Mouse (Mus musculus): ENCODE results near the gene Mif4gd.

Gene Mif4gd

DNA sequence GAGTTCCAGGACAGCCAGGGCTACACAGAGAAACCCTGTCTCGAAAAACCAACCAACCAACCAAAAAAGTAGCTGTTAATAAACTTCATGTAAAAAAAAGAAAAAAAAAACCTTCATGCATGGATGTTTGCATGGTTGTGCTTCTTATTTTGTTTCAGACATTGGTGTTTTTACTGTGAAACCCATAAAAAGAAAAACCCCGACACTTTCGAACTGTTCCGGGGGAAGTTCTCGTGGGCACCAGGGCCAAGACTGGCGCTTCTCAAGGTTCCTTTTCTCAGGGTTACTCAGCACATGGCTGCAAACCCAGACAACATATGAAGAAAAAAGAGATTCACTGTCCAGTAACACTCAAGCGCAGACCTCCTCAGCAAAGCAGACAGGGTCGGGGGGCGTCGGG is 20.1 kb upstream of the Mif4gd start:
- DNase-seq (ENCODE audit: low read depth, low spot score), result no peak

GRCm38 (mm10) chr11:115632247-115632646 is 19.5 kb upstream of the Mif4gd start:
- DNase-seq (ENCODE audit: low read depth, low spot score), result no peak

DNA sequence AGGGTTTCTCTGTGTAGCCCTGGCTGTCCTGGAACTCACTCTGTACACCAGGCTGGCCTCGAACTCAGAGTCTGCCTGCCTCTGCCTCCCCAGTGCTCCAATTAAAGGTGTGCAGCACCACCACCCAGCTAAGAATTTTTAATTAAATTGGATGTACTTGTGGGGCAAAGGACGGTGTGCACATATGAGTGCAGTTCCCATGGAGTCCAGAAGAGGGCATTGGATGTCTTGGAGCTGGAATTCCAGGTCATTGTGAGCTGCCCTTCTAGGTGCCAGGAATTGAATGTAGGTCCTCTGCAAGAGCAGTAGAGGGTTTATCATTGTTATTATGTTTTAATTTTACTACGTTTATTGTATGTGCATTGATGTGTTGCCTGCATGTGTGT is 18.7 kb upstream of the Mif4gd start:
- peak; percentile 32 for DNase-seq (ENCODE audit: low read depth, low spot score)

DNA sequence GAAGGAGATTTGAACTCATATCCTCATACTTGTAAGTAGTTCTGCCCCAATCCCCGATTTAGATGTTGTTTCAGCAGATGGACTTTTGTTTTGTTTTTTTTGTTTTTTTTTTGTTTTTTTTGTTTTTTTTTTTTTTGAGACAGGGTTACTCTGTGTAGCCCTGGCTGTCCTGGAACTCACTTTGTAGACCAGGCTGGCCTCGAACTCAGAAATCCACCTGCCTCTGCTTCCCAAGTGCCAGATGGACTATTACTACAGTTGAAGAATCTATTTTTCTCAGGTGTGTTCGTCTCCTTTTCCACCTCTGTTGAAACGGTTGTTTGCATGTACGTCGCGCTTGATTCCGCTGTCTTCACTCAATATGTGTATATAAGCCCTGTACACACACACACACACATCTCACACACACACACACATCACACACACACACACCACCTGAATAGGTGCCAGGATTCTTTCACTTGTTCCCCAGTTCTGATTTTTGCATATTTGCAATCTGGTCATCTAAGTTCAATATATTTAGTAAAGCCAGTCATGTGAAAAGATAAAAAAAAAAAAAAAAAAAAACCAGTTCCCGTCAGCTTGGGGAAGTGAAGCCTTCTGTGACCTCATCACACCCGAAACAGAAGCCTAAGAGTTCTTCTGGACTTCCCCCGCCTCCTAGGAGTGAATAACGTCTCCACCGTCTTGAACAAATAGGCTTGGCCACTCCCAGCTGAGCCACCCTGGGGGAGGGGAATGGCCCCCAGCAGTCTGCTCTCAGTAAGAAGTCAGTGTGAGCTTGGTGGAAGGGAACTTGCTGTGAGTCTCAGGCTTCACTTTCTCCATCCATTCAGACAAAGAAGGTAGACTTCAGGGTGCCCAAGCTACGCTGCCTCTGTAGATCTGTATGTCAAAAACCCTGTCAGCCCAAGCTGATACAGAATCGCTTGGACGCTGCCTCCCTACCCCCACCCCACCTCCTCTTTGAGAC is 18.0 kb upstream of the Mif4gd start:
- DNase-seq (ENCODE audit: low read depth, low spot score), result no peak

DNA sequence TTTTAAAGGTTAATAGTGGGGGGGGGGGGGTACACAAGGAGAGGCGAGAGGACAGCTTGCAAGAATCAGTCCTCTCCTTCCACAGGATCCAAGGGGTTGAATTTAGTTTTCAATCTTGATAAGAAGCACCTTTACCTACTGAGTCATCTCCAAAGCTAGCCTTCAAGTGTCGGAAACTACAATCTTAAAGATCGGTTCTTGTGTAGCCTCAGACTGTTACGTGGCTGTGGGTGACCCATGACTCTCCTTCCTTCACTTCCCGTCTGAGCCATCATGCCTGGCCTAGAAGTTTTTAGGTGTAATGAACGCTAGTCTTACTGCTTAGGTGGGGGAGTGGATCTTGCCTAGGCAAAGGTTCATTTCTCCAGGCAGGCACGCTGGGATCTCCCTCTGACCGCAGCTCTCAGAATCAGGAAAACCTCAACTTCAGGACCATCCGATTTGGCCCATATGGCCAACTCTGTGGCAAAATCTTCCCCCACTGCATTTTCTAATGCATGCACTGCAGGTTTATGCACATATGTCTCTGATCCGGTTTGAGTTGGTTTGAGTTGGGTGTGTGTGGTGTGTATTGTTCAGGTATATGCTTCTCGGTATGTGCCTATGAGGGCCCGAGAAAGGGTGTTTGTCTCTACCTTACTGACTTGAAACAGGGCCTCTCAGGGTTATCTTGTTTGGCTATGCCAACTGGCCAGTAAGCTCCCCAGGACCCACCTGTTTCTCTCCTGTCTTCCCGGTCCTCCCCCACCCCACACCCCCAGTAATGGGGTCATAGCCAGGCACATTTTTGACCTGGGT is 17.2 kb upstream of the Mif4gd start:
- no peak for DNase-seq (ENCODE audit: low read depth, low spot score)

DNA sequence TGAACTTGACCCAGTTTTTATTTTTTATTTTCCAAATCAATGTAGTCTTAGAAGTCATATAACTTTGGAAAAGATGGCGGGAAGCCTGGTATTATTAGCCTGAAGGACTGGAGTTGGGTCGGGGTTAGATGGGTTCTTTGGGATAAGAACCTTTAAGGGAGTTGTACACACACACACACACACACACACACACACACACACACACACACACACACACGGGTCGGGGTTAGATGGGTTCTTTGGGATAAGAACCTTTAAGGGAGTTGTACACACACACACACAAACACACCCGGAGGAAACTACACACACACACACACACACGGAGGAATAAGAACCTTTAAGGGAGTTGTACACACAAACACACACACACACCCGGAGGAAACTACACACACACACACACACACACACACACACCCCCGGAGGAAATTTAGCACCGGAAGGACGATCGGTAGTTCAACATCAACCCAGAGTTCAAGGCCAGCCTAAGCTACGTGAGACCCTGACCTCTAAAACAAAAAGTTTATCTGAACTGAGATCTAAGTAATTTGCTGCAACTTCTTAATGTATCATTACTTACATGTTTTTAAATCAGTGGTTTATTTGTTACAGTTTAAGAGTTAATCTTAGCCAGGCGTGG is 15.8 kb upstream of the Mif4gd start:
- DNase-seq (ENCODE audit: low read depth, low spot score), result no peak

DNA sequence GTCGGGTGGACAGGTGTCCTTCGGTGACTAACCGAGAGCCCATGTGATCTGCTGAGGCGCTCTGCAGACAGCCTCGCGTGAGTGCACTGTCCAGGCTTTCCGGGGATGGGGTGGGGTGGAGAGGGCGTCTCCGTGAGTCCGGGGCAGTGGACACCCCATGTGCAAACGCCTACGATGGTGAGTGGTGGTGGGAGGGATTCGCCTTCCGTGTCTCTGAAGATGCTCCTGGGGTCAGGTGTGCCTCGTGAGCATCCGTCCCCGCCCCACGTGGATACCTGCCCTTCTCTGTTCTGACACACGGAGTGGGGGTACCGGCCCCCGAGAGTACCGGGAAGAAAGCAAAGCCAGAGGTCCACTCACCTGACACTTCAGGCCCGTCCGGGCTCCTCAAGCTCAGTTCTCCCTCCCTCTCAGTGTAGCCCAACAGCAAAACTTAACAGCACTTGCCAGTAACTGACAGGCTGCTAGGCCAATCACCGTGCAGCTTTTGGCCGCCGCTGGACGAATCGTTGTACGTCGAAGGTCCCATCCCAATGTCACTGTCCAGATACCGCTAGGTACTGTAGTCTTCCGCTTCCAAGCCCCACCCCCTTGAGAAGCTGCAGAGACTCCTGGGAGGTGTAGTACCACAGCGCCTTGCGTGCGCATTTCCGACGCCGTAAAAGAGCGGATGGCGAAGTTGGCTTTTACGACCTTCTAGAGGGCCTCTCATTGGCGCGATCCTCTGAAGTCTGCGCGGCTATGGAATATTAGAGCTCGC is 15.1 kb upstream of the Mif4gd start, which contains the start of gene Slc25a19:
Gene Slc25a19 (minus strand): TSS at position 591 of the 760 bp plus-strand sequence.
- DNase-seq (ENCODE audit: low read depth, low spot score), result peak; percentile 99

- DNase-seq (ENCODE audit: low read depth, low spot score), result no peak
Observed at GRCm38 (mm10) chr11:115626824-115627616, 14.3 kb upstream of the Mif4gd start.

GRCm38 (mm10) chr11:115625877-115626276 is 13.1 kb upstream of the Mif4gd start:
- DNase-seq (ENCODE audit: low read depth, low spot score), result no peak

- no peak for DNase-seq (ENCODE audit: low read depth, low spot score)
Observed at GRCm38 (mm10) chr11:115623487-115624070, 10.8 kb upstream of the Mif4gd start.

GRCm38 (mm10) chr11:115619949-115620348 is 7.2 kb upstream of the Mif4gd start:
- no peak for DNase-seq (ENCODE audit: low read depth, low spot score)

- DNase-seq (ENCODE audit: low read depth, low spot score), result no peak
Observed at GRCm38 (mm10) chr11:115618732-115619516, 6.2 kb upstream of the Mif4gd start.

DNA sequence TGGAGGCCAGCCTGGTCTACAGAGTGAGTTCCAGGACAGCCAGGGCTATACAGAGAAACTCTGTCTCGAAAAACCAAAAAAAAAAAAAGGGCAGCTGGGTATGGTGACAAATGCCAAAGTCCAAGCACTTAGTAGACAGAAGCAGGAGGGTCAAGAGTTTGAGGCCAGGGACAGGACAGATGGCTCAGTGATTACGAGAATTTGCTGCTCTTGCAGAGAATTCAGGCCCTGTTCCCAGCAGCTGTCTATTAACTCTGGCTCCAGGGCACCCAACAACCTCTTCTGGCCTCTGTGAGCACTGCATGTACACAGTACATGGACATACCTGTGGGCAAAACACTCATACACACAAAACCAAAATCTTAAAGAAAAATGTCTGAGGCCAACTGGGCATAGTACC is 5.2 kb upstream of the Mif4gd start:
- no peak for DNase-seq (ENCODE audit: low read depth, low spot score)

DNA sequence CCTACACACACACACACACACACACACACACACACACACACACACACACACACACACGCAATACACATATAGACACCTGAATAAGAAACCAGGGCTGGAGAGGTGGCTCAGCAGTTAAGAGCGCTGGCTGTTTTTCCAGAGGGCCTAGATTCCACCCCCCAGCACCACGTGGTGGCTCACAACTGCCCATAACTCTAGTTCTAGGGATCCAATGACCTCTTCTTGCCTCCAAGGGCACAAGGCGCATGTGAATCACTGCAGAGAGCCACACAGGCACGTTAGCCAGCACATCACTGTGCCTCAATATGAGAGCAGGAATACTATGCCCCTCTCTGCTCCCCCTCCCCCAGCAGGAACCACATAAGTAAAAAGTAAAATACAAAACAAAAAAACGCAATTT is 4.1 kb upstream of the Mif4gd start:
- no peak for DNase-seq (ENCODE audit: low read depth, low spot score)

GRCm38 (mm10) chr11:115616371-115616770 is 3.6 kb upstream of the Mif4gd start:
- no peak for DNase-seq (ENCODE audit: low read depth, low spot score)

- no peak for DNase-seq (ENCODE audit: low read depth, low spot score)
Observed at GRCm38 (mm10) chr11:115615875-115616274, 3.1 kb upstream of the Mif4gd start.

DNA sequence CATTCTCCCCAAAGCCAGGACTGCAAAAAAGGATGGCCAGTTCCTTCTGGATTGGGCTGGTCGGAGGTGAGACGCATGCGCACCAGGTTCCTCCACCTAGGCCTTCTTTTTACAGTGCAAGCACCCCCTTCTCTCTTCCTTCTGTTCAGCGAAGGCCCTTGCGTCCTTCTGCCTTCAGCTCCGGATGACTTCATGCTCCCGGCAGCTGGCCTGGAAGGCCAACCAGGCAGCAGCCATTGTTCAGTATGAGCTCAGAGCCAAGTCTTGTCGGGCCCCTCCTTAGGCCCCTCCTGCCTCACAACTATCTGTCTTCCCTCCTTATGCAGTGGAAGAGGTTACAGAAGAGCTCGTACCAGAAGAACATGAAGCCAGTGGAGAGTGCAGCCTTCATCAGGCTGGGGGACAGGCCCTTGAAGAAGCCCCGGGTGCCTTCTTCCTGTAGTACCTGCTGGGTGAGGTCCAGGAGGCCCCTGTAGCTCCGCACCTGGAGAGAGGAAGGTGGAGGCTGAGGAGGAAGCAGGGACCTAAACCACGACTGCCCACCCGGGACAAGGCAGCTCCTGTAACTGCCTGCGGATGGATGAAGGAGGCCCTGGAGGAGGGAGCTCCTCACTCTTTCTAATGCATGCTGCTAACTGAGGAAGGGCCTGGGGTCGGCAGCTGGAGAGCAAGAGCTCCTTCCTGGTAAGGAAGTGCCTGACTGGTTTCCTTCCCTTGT is 2.5 kb upstream of the Mif4gd start:
- no peak for DNase-seq (ENCODE audit: low read depth, low spot score)

DNA sequence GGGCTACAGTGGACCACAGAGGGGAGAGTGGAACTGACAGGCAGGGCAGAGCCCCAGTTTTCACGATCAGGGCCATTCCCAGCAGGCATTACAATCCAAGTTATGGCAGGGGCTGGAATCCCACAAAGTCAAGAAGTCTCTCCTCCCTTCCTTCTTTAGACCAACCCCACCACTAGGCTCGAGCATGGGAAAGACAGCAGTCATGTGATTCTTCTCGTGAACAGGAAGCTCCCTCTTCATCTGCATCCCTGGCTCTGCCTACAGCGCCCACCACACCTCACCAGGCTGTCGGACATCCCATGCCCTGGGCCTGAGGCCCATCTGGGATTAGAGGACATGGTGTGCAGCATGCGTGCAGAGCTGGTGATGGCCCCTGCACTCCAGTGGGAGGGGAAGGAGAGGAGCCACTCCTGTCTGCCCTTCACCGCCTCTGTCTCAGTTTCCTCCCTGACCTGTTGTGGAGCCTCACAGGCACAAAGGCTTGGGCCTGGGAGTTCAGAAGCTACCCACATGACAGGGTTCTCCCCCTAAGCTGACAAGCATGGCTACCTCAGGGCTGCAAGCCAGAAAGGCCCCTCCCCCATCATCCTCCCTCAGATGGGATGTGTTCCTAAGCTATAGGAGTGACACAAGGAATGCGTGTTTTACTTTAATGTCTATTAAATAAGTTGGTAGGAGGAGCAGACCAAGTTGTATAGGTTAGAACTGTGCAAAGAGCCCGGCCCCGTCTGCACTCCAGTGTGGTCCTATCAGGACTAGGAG is 1.8 kb upstream of the Mif4gd start:
- DNase-seq (ENCODE audit: low read depth, low spot score), result no peak
